9 mouse cellular contexts compared by ENCODE assay signal in the genomic region with DNA sequence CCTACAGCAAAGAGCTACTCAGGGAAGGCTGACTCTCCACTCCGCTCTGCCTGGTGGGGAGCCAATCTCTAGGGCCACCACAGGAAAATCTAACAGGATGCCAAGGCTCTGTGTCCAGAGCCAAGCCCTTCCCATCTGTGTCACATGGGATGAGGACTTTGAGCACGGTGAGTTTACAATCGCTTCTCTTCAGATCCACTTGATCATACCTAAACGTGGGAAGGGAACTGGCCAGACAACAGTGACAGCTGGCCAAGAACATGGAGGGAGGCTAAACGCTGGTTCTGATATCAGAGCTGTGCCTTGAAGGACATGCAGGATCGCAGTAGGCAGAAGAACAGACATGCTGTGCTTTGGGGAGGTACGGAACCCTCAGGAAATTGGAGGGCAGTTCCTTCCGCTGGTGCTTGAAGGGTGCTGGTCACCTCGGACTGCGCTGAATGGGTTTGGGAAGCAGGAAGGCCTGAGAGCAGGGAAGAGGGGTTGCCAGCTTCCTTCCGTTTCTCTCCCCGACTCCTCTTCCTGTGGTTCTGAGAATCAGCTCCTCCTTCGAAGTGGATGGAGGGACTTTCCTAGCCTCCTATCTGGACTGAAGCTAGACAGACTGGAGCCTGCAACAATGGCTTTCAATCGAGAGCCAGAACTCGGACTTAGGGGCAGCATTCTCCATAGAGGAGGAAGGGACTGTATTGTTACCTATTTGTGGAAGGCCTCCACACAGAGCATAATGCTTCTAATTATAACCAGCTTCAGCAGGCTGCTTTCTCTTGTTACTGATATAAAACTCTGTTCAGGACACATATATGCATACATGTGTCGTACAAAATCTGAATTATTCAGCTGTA. TPM values are rescaled to one million over a fixed set of nuclear protein-coding genes. Genes with fewer than 3 reads are reported as not detected.
DNase-seq lines count a peak whose midpoint lies in the region; ATAC-seq lines count a peak whose summit lies in the region.
"Had no signal": no experiment of that assay in that cellular context is flagged by ENCODE, and none has a peak within 500 bp of the region (broad histone marks: within the 10 kb centered on the region; RNA-seq: fewer than 3 reads in every experiment).

No protein-coding gene starts in this region.

- no peaks in the 10 kb centered on the region for H3K27me3 ChIP-seq in hindbrain, embryonic 14.5 days (ENCODE audit: control insufficient read depth, insufficient read depth, low read length)
- H3K27me3 ChIP-seq in hindbrain, embryonic 12.5 days, result no peaks in the 10 kb centered on the region
- H3K27me3 ChIP-seq in heart, embryonic 13.5 days (replicated peaks), result no peaks in the 10 kb centered on the region
- H3K27me3 ChIP-seq in lung, embryonic 15.5 days, result no peaks in the 10 kb centered on the region
- H3K27me3 ChIP-seq: embryonic facial prominence, embryonic 13.5 days had no signal

- H3K9me3 ChIP-seq in hindbrain, embryonic 14.5 days (ENCODE audit: control insufficient read depth, low read length), result no peaks in the 10 kb centered on the region
- no peaks in the 10 kb centered on the region for H3K9me3 ChIP-seq in hindbrain, embryonic 12.5 days (replicated peaks)
- H3K9me3 ChIP-seq in heart, embryonic 13.5 days, result no peaks in the 10 kb centered on the region
- no peaks in the 10 kb centered on the region for H3K9me3 ChIP-seq in lung, embryonic 15.5 days

- WGBS in hindbrain, embryonic 14.5 days, result 77% methylated on average over 16 of the region's 16 CpGs
- WGBS in hindbrain, embryonic 12.5 days, result 78% methylated on average over 16 of the region's 16 CpGs
- WGBS in heart, embryonic 13.5 days, result 43% methylated on average over 16 of the region's 16 CpGs
- 52% methylated on average over 16 of the region's 16 CpGs for WGBS in lung, embryonic 15.5 days

- H3K4me2 ChIP-seq in hindbrain, embryonic 14.5 days (replicated peaks), result no peak overlapping the region
- no peak overlapping the region for H3K4me2 ChIP-seq in hindbrain, embryonic 12.5 days (replicated peaks)
- peak overlapping the region; percentile 51 for H3K4me2 ChIP-seq in heart, embryonic 13.5 days
- peak overlapping the region; percentile 25; the same call in 1 of the 2 replicates for H3K4me2 ChIP-seq in lung, embryonic 15.5 days
- H3K4me2 ChIP-seq: embryonic facial prominence, embryonic 13.5 days had no signal

- H3K36me3 ChIP-seq in hindbrain, embryonic 14.5 days (replicated peaks; ENCODE audit: control insufficient read depth, insufficient read depth), result no peaks in the 10 kb centered on the region
- H3K36me3 ChIP-seq in hindbrain, embryonic 12.5 days, result no peaks in the 10 kb centered on the region
- H3K36me3 ChIP-seq in heart, embryonic 13.5 days, result no peaks in the 10 kb centered on the region
- H3K36me3 ChIP-seq in lung, embryonic 15.5 days, result no peaks in the 10 kb centered on the region
- H3K36me3 ChIP-seq: embryonic facial prominence, embryonic 13.5 days had no signal

- ATAC-seq in hindbrain, embryonic 14.5 days (ENCODE audit: low FRiP score), result peak; percentile 53; the same call in 1 of the 2 replicates
- no peak for ATAC-seq in hindbrain, embryonic 12.5 days (ENCODE audit: low FRiP score)
- ATAC-seq in heart, embryonic 13.5 days (ENCODE audit: extremely low read depth, insufficient number of reproducible peaks, low FRiP score, low TSS enrichment), result no peak
- peak; percentile 82 for ATAC-seq in lung, embryonic 15.5 days (ENCODE audit: borderline replicate concordance, extremely low read depth, low FRiP score, low TSS enrichment)
- ATAC-seq in megakaryocyte, adult 5-6 weeks (ENCODE audit: poor library complexity, severe bottlenecking), result no peak

- no peak overlapping the region for H3K4me3 ChIP-seq in hindbrain, embryonic 14.5 days (replicated peaks; ENCODE audit: low read length)
- no peak overlapping the region for H3K4me3 ChIP-seq in hindbrain, embryonic 12.5 days
- H3K4me3 ChIP-seq in heart, embryonic 13.5 days, result peak overlapping the region; percentile 24; the same call in 1 of the 2 replicates
- peak overlapping the region; percentile 6; the same call in 1 of the 2 replicates for H3K4me3 ChIP-seq in lung, embryonic 15.5 days
- H3K4me3 ChIP-seq: embryonic facial prominence, embryonic 13.5 days had no signal

- H3K4me1 ChIP-seq in hindbrain, embryonic 14.5 days (replicated peaks; ENCODE audit: control insufficient read depth, insufficient read depth, low read length), result no peaks in the 10 kb centered on the region
- peaks cover 14% of the 10 kb centered on the region for H3K4me1 ChIP-seq in hindbrain, embryonic 12.5 days
- H3K4me1 ChIP-seq in heart, embryonic 13.5 days, result peaks cover 36% of the 10 kb centered on the region
- H3K4me1 ChIP-seq in lung, embryonic 15.5 days, result peaks cover 7% of the 10 kb centered on the region; the same call in 1 of the 2 replicates

- H3K27ac ChIP-seq in hindbrain, embryonic 14.5 days, result no peak overlapping the region
- H3K27ac ChIP-seq in hindbrain, embryonic 12.5 days, result no peak overlapping the region
- peak overlapping the region; percentile 76 for H3K27ac ChIP-seq in heart, embryonic 13.5 days (replicated peaks)
- H3K27ac ChIP-seq in lung, embryonic 15.5 days, result peak overlapping the region; percentile 79
- H3K27ac ChIP-seq: embryonic facial prominence, embryonic 13.5 days had no signal

- no peak for DNase-seq in hindbrain, embryonic 14.5 days (ENCODE audit: low spot score)
- DNase-seq in cerebellum, postnatal 25 days, result peak; percentile 41 to 59
- DNase-seq in kidney, postnatal 25 days, result peak; percentile 57 to 79
- DNase-seq in natural killer cell, adult 2 months (ENCODE audit: low spot score in 2 of 2), result no peak

- no peak overlapping the region for H3K9ac ChIP-seq in hindbrain, embryonic 14.5 days
- no peak overlapping the region for H3K9ac ChIP-seq in hindbrain, embryonic 12.5 days
- peak overlapping the region; percentile 37; the same call in 1 of the 2 replicates for H3K9ac ChIP-seq in heart, embryonic 13.5 days
- no peak overlapping the region for H3K9ac ChIP-seq in lung, embryonic 15.5 days
- H3K9ac ChIP-seq: embryonic facial prominence, embryonic 13.5 days had no signal

RNA-seq across cellular contexts. Expression of gene Plekhg1, which starts 21.9 kb away (rescaled TPM):
- 9.1 and 10.3 TPM in 2 replicates for polyA plus RNA-seq in hindbrain, embryonic 14.5 days (2014; fragmentation: Nextera tagmentation; extraction: Ambion mirVana)
- 15.3 and 15.5 TPM in 2 replicates for polyA plus RNA-seq in hindbrain, embryonic 12.5 days (2016; fragmentation: Nextera tagmentation; extraction: Ambion mirVana)
- polyA plus RNA-seq in heart, embryonic 13.5 days (2015; fragmentation: Nextera tagmentation; extraction: Ambion mirVana), result 5.9 and 7.4 TPM in 2 replicates
- 9.4 and 9.9 TPM in 2 replicates for polyA plus RNA-seq in lung, embryonic 15.5 days (2015; fragmentation: Nextera tagmentation; extraction: Ambion mirVana)
- total RNA-seq in megakaryocyte, adult 5-6 weeks (2015), result 17.3 and 20.8 TPM in 2 replicates
- total RNA-seq in megakaryocyte, adult 5-6 weeks (2017), result 15.8 and 16.3 TPM in 2 replicates

Comparison
In these comparisons a context has a peak if more than half of its experiments do, and no peak if none do; other contexts are left out.
1. ATAC-seq: peak in hindbrain, embryonic 14.5 days (single experiment) and lung, embryonic 15.5 days (single experiment); none in hindbrain, embryonic 12.5 days (single experiment), heart, embryonic 13.5 days (single experiment) and megakaryocyte, adult 5-6 weeks (single experiment).
2. DNase-seq: peak in cerebellum, postnatal 25 days (2 of 2) and kidney, postnatal 25 days (2 of 2); none in hindbrain, embryonic 14.5 days (single experiment) and natural killer cell, adult 2 months (0 of 2).
3. H3K27ac ChIP-seq: peak in heart, embryonic 13.5 days (single experiment) and lung, embryonic 15.5 days (single experiment); none in hindbrain, embryonic 14.5 days (single experiment) and hindbrain, embryonic 12.5 days (single experiment).
4. H3K4me2 ChIP-seq: peak in heart, embryonic 13.5 days (single experiment) and lung, embryonic 15.5 days (single experiment); none in hindbrain, embryonic 14.5 days (single experiment) and hindbrain, embryonic 12.5 days (single experiment).
5. H3K4me3 ChIP-seq: peak in heart, embryonic 13.5 days (single experiment) and lung, embryonic 15.5 days (single experiment); none in hindbrain, embryonic 14.5 days (single experiment) and hindbrain, embryonic 12.5 days (single experiment).